Comparison of ENCODE assay signal across 12 mouse cellular contexts in genomic region chr5:72720587-72720986, GRCm38 (mm10). TPM values are rescaled to one million over a fixed set of nuclear protein-coding genes. Genes with fewer than 3 reads are reported as not detected.
DNase-seq lines count a peak whose midpoint lies in the region; ATAC-seq and TF ChIP-seq lines count a peak whose summit lies in the region.
"Had no signal": no experiment of that assay in that cellular context is flagged by ENCODE, and none has a peak within 500 bp of the region (broad histone marks: within the 10 kb centered on the region; RNA-seq: fewer than 3 reads in every experiment).

No protein-coding gene starts in this region.

- DNase-seq in kidney, adult 2 months: no peak
- DNase-seq in B cell, adult 2 months: peak; percentile 16 to 24
- DNase-seq in ES-CJ7 (ENCODE audit: low read depth, low spot score): peak; percentile 26
- no peak for DNase-seq in liver, postnatal 0 days
- DNase-seq in layer of hippocampus, postnatal 14 days (ENCODE audit: low spot score in 2 of 2): no peak
- no peak for DNase-seq in heart, adult 8-10 months (ENCODE audit: low spot score)
- DNase-seq: kidney, postnatal 4 days had no signal

- H3K9ac ChIP-seq in kidney, embryonic 16.5 days (replicated peaks; ENCODE audit: low read length): no peak overlapping the region
- no peak overlapping the region for H3K9ac ChIP-seq in liver, postnatal 0 days (replicated peaks)
- H3K9ac ChIP-seq: limb, embryonic 15.5 days; midbrain, embryonic 13.5 days had no signal

- ATAC-seq in kidney, embryonic 16.5 days (ENCODE audit: low FRiP score, low TSS enrichment): no peak
- ATAC-seq in liver, postnatal 0 days: no peak
- ATAC-seq: midbrain, embryonic 13.5 days had no signal

- no peaks in the 10 kb centered on the region for H3K9me3 ChIP-seq in kidney, embryonic 16.5 days (ENCODE audit: low read length)
- H3K9me3 ChIP-seq in liver, postnatal 0 days (ENCODE audit: low read length): no peaks in the 10 kb centered on the region
- H3K9me3 ChIP-seq: limb, embryonic 15.5 days; midbrain, embryonic 13.5 days had no signal

- no peak overlapping the region for H3K4me2 ChIP-seq in kidney, embryonic 16.5 days (replicated peaks; ENCODE audit: low read depth, low read length)
- H3K4me2 ChIP-seq in liver, postnatal 0 days (ENCODE audit: low read depth, low read length): no peak overlapping the region
- H3K4me2 ChIP-seq: limb, embryonic 15.5 days; midbrain, embryonic 13.5 days had no signal

- H3K4me3 ChIP-seq in kidney, adult 2 months (ENCODE audit: insufficient read depth, low read depth, low read length): no peak overlapping the region
- no peak overlapping the region for H3K4me3 ChIP-seq in kidney, embryonic 16.5 days (ENCODE audit: low read length)
- no peak overlapping the region for H3K4me3 ChIP-seq in liver, postnatal 0 days (ENCODE audit: low read depth, low read length)
- H3K4me3 ChIP-seq: limb, embryonic 15.5 days; midbrain, embryonic 13.5 days had no signal

- H3K36me3 ChIP-seq in kidney, adult 2 months (ENCODE audit: control insufficient read depth, insufficient read depth, low read length): no peaks in the 10 kb centered on the region
- no peaks in the 10 kb centered on the region for H3K36me3 ChIP-seq in kidney, embryonic 16.5 days (ENCODE audit: insufficient read depth, low read length)
- no peaks in the 10 kb centered on the region for H3K36me3 ChIP-seq in liver, postnatal 0 days (replicated peaks; ENCODE audit: insufficient read depth, low read length)
- H3K36me3 ChIP-seq: limb, embryonic 15.5 days; midbrain, embryonic 13.5 days had no signal

- peak; percentile 37 for TF ChIP-seq CTCF in kidney, adult 2 months (conservative IDR thresholded peaks at IDR 0.05; ENCODE audit: insufficient read depth, insufficient read length, low read depth, low read length)
- peak; percentile 43 for TF ChIP-seq CTCF in liver, postnatal 0 days (IDR thresholded peaks at IDR 0.05; ENCODE audit: low read depth)

- no peak overlapping the region for H3K27ac ChIP-seq in kidney, adult 2 months (ENCODE audit: insufficient read depth, low read depth, low read length)
- no peak overlapping the region for H3K27ac ChIP-seq in kidney, embryonic 16.5 days (ENCODE audit: low read length)
- no peak overlapping the region for H3K27ac ChIP-seq in liver, postnatal 0 days (ENCODE audit: low read depth)
- H3K27ac ChIP-seq: limb, embryonic 15.5 days; midbrain, embryonic 13.5 days had no signal

- H3K27me3 ChIP-seq in kidney, adult 2 months (replicated peaks; ENCODE audit: control insufficient read depth, insufficient read depth, low read length): no peaks in the 10 kb centered on the region
- H3K27me3 ChIP-seq in kidney, embryonic 16.5 days (ENCODE audit: insufficient read depth, low read length): no peaks in the 10 kb centered on the region
- H3K27me3 ChIP-seq in liver, postnatal 0 days (ENCODE audit: insufficient read depth, low read length): no peaks in the 10 kb centered on the region
- H3K27me3 ChIP-seq: limb, embryonic 15.5 days; midbrain, embryonic 13.5 days had no signal

- no peak for TF ChIP-seq EP300 in liver, postnatal 0 days (IDR thresholded peaks at IDR 0.05; ENCODE audit: low read depth)

- no peak for TF ChIP-seq POLR2A in kidney, adult 2 months (IDR thresholded peaks at IDR 0.05; ENCODE audit: low read depth, low read length)

- 58% methylated on average over 7 of the region's 7 CpGs for WGBS in kidney, adult 2 months
- 55% methylated on average over 7 of the region's 7 CpGs for WGBS in kidney, embryonic 16.5 days
- 58% methylated on average over 7 of the region's 7 CpGs for WGBS in liver, postnatal 0 days (ENCODE audit: insufficient replicate concordance)

- no peaks in the 10 kb centered on the region for H3K4me1 ChIP-seq in kidney, adult 2 months (ENCODE audit: control insufficient read depth, insufficient read depth, low read length)
- no peaks in the 10 kb centered on the region for H3K4me1 ChIP-seq in kidney, embryonic 16.5 days (ENCODE audit: insufficient read depth, low read length)
- H3K4me1 ChIP-seq in liver, postnatal 0 days (ENCODE audit: insufficient read depth): no peaks in the 10 kb centered on the region
- H3K4me1 ChIP-seq: limb, embryonic 15.5 days; midbrain, embryonic 13.5 days had no signal

RNA-seq across cellular contexts. Expression of gene Txk, which starts 32.0 kb away (rescaled TPM):
- 0.29 and 0.88 TPM in 2 replicates for polyA plus RNA-seq in kidney, adult 2 months (2012; rRNA removed)
- 0.06 and 0.28 TPM in 2 replicates for polyA plus RNA-seq in kidney, embryonic 16.5 days (2015; fragmentation: Nextera tagmentation; extraction: Ambion mirVana)
- 0.27 and 0.32 TPM in 2 replicates for polyA plus RNA-seq in liver, postnatal 0 days (2015; fragmentation: Nextera tagmentation; extraction: Ambion mirVana)
- total RNA-seq in layer of hippocampus, postnatal 14 days (2021): not detected
- under 1 TPM in 2 of 4 experiments, not detected in 2; 0.06 to 0.08 TPM for total RNA-seq in heart, adult 8-10 months (2022)
- total RNA-seq: gastrocnemius, adult 8-10 months had no signal
- polyA plus RNA-seq: hindbrain, embryonic 11.5 days had no signal

Comparison
In these comparisons a context has a peak if more than half of its experiments do, and no peak if none do; other contexts are left out.
1. DNase-seq: peak in B cell, adult 2 months (2 of 2) and ES-CJ7 (single experiment); none in kidney, adult 2 months (single experiment), liver, postnatal 0 days (single experiment), layer of hippocampus, postnatal 14 days (0 of 2) and heart, adult 8-10 months (single experiment).